Mouse (Mus musculus): ENCODE measurements around the gene Pdlim7.

Pdlim7 gene

GRCm38 (mm10) chr13:55464027-55464884 lies 49.2 kb downstream of the Pdlim7 start, which contains the start of gene Prr7:
Prr7 (plus strand) TSS chr13:55464267.
- DNase-seq (ENCODE audit: low read depth): no peak

- no peak for DNase-seq (ENCODE audit: low read depth)
Measured at GRCm38 (mm10) chr13:55463399-55464026, 50.0 kb downstream of the Pdlim7 start.

- DNase-seq (ENCODE audit: low read depth): no peak
Measured at GRCm38 (mm10) chr13:55462965-55463364, 50.5 kb downstream of the Pdlim7 start.

- DNase-seq (ENCODE audit: low read depth): no peak
Measured at GRCm38 (mm10) chr13:55451785-55452549, 61.5 kb downstream of the Pdlim7 start.

- no peak for DNase-seq (ENCODE audit: low read depth)
Measured at GRCm38 (mm10) chr13:55451296-55451695, 62.2 kb downstream of the Pdlim7 start.

GRCm38 (mm10) chr13:55450511-55450980 lies 62.9 kb downstream of the Pdlim7 start:
- DNase-seq (ENCODE audit: low read depth): no peak

GRCm38 (mm10) chr13:55449679-55450441 lies 63.6 kb downstream of the Pdlim7 start:
- DNase-seq (ENCODE audit: low read depth): peak; percentile 66

- DNase-seq (ENCODE audit: low read depth): no peak
Measured at GRCm38 (mm10) chr13:55449205-55449604, 64.3 kb downstream of the Pdlim7 start.

GRCm38 (mm10) chr13:55448131-55448530 lies 65.3 kb downstream of the Pdlim7 start:
- no peak for DNase-seq (ENCODE audit: low read depth)

- DNase-seq (ENCODE audit: low read depth): peak; percentile 79
Measured at GRCm38 (mm10) chr13:55447543-55447943, 65.9 kb downstream of the Pdlim7 start.

- peak; percentile 70 for DNase-seq (ENCODE audit: low read depth)
Measured at GRCm38 (mm10) chr13:55446483-55447105, 66.9 kb downstream of the Pdlim7 start.
